Mouse (Mus musculus) C2C12 (cell line): ENCODE data around the gene Gck.

Experiments used
- CEBPB ChIP-seq: IDR thresholded peaks from one replicate; pipeline ENCODE4 v1.6.1; 2011; ENCODE audit warnings: low read depth, mild to moderate bottlenecking, control low read depth, moderate library complexity
- CTCF ChIP-seq: IDR thresholded peaks from one replicate; pipeline ENCODE4 v1.5.1; 2011; ENCODE audit not compliant: control insufficient read depth, insufficient read depth, insufficient read length
- MAX ChIP-seq: IDR thresholded peaks from one replicate; pipeline ENCODE4 v1.6.1; 2011; ENCODE audit warnings: mild to moderate bottlenecking, control low read depth
- MYOD1 ChIP-seq: IDR thresholded peaks from one replicate; pipeline ENCODE4 v1.6.1; 2011; ENCODE audit warnings: low read depth; ENCODE audit not compliant: control insufficient read depth, insufficient read length
- USF1 ChIP-seq: IDR thresholded peaks from one replicate; pipeline ENCODE4 v1.6.1; 2011; ENCODE audit warnings: low read depth, mild to moderate bottlenecking, control low read depth, moderate library complexity

DNA sequence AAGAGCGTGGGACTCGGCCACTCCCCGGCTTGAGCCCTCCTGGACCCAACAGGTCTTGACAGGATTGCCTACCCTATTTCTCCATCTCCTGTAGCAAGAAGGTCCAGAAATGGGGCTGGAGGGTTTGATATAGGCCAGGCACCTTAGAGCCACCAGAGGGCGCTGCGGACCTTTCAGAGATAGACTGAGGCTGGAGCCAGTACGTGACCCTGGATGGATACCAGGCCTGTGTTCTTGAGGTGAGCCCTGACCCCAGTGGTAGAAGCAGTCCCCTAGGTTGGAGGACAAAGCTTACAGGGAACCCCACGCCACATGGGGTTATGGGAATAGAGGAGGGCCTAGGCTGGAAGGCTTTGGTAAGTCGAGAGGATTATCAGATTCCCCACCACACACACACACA, 46.1 kb upstream of the Gck start:
- peak; percentile 79 for TF ChIP-seq CTCF
- no peak for TF ChIP-seq USF1
- TF ChIP-seq MYOD1 = no peak
- TF ChIP-seq CEBPB = no peak
- no peak for TF ChIP-seq MAX
